Mouse (Mus musculus): Measurements from ENCODE around the gene Zan. TPM values are rescaled to one million over a fixed set of nuclear protein-coding genes. Genes with fewer than 3 reads are reported as not detected.

Zan gene
- total and polyA plus RNA-seq, 3 experiments = 0.04 to 0.10 TPM; not detected in 1

DNA sequence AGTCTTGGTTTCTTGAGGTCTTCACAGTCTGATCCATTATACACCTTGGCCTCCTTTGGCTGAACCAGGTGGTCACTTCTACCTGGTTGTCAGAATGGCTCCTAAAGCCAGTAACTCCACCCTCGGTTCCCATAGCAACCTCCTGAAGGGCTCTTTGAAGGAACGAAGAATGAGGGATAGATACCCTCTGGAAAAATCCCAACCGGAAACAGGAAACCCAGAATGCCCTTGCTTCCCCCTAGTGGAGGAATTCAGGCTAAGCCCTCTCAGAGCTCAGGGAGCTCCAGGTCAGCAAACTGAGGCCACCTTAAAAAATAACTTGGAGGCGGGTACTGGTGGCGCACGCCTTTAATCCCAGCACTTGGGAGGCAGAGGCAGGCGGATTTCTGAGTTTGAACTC is 100.7 kb downstream of the Zan start:
- in situ Hi-C loops (cut with MboI; ENCODE audit: low pct_ligation_motif_present, low pct_unique_long_range_greater_than_20kb, low sequenced_read_pairs) = no loop called here
- no peak for DNase-seq (ENCODE audit: extremely low read depth)

DNA sequence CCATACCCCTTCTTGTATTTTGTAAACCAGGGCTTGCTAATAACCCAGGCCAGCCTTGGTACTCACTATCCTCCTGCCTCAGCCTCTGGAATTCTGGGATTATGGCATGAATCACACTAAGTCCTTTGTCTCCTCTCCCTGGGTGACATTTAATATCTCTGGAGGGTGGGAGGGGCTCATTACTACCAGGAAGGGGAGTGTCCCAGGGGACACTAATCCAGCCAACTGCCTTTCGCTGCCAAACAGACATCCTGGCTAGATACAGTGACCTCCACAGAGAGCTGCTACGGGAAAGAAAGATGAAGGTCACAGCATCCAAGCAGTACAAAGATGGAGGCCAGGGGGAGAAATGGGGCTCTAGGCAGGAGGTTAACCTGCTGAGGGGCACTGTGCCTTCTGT is 101.2 kb downstream of the Zan start:
- DNase-seq (ENCODE audit: extremely low read depth) = no peak
- dilution Hi-C loops (cut with MboI; ENCODE audit: extremely low pct_ligation_motif_present, extremely low pct_unique_long_range_greater_than_20kb, low sequenced_read_pairs) = no loop called here
- TF ChIP-seq TBP (conservative IDR thresholded peaks at IDR 0.05; ENCODE audit: low read depth, low read length) (no peak), MAZ (IDR thresholded peaks at IDR 0.05; ENCODE audit: low read depth, low read length) (no peak), MAX (IDR thresholded peaks at IDR 0.05; ENCODE audit: low read length) (no peak), MAFK (IDR thresholded peaks at IDR 0.05; ENCODE audit: insufficient replicate concordance, low read length) (no peak), KAT2A (IDR thresholded peaks at IDR 0.05; ENCODE audit: insufficient replicate concordance, low read length) (no peak), BHLHE40 (IDR thresholded peaks at IDR 0.05; ENCODE audit: low read depth, low read length) (no peak), E2F4 (IDR thresholded peaks at IDR 0.05; ENCODE audit: insufficient replicate concordance, low read depth, low read length) (no peak), CHD2 (IDR thresholded peaks at IDR 0.05; ENCODE audit: low read length) (no peak)
- Histone ChIP-seq H3K27me3 (replicated peaks) (peaks cover 69% of the 10 kb centered on the region), H3K9ac (ENCODE audit: insufficient read depth, low read depth) (no peak overlapping the region), H3K36me3 (replicated peaks in 1 of 2; ENCODE audit: control insufficient read depth in 1 of 2, insufficient read depth in 1 of 2, low read length in 1 of 2) (no peaks in the 10 kb centered on the region), H3K4me1 (ENCODE audit: control insufficient read depth in 1 of 2, insufficient read depth in 2 of 2) (peaks cover 0 to 4% of the 10 kb centered on the region in 2 experiments; a peak in 2 of 4 replicates), H3K79me2 (replicated peaks; ENCODE audit: control insufficient read depth, extremely low read depth, insufficient read depth, poor library complexity, severe bottlenecking) (no peaks in the 10 kb centered on the region), H3K4me3 (replicated peaks in 1 of 3; ENCODE audit: low read depth in 2 of 3, low read length in 2 of 3, poor library complexity in 1 of 3) (no peak overlapping the region), H3K27ac (ENCODE audit: insufficient read depth, low read depth) (no peak overlapping the region), H3K9me3 (replicated peaks; ENCODE audit: low read length) (no peaks in the 10 kb centered on the region), H3K4me2 (ENCODE audit: insufficient read depth, low read depth, poor library complexity, severe bottlenecking) (no peak overlapping the region)
- in situ Hi-C loops (cut with MboI; ENCODE audit: low pct_ligation_motif_present, low pct_unique_long_range_greater_than_20kb, low sequenced_read_pairs) = no loop called here

More for the DNA sequence above, 100.7 kb downstream of the Zan start:
- Histone ChIP-seq H3K79me2 (replicated peaks; ENCODE audit: control insufficient read depth, extremely low read depth, insufficient read depth, poor library complexity, severe bottlenecking) (no peaks in the 10 kb centered on the region), H3K4me3 (replicated peaks in 1 of 3; ENCODE audit: low read depth in 2 of 3, low read length in 2 of 3, poor library complexity in 1 of 3) (no peak overlapping the region), H3K27me3 (replicated peaks) (peaks cover 64% of the 10 kb centered on the region), H3K4me1 (ENCODE audit: control insufficient read depth in 1 of 2, insufficient read depth in 2 of 2) (peaks cover 0 to 7% of the 10 kb centered on the region in 2 experiments; a peak in 2 of 4 replicates), H3K9me3 (replicated peaks; ENCODE audit: low read length) (no peaks in the 10 kb centered on the region), H3K4me2 (ENCODE audit: insufficient read depth, low read depth, poor library complexity, severe bottlenecking) (no peak overlapping the region), H3K36me3 (replicated peaks in 1 of 2; ENCODE audit: control insufficient read depth in 1 of 2, insufficient read depth in 1 of 2, low read length in 1 of 2) (no peaks in the 10 kb centered on the region), H3K27ac (ENCODE audit: insufficient read depth, low read depth) (no peak overlapping the region), H3K9ac (ENCODE audit: insufficient read depth, low read depth) (no peak overlapping the region)
- 0 out of 4 replicates have a peak, but pooled peaks of 1 of the 2 experiments have one; percentile 14 for TF ChIP-seq CTCF (conservative IDR thresholded peaks at IDR 0.05 in 1 of 2, IDR thresholded peaks at IDR 0.05 in 1 of 2; ENCODE audit: low read depth in 2 of 2, low read length in 2 of 2)
- no peak for TF ChIP-seq KAT2A (IDR thresholded peaks at IDR 0.05; ENCODE audit: insufficient replicate concordance, low read length)
- dilution Hi-C loops (cut with MboI; ENCODE audit: extremely low pct_ligation_motif_present, extremely low pct_unique_long_range_greater_than_20kb, low sequenced_read_pairs) = no loop called here

DNA sequence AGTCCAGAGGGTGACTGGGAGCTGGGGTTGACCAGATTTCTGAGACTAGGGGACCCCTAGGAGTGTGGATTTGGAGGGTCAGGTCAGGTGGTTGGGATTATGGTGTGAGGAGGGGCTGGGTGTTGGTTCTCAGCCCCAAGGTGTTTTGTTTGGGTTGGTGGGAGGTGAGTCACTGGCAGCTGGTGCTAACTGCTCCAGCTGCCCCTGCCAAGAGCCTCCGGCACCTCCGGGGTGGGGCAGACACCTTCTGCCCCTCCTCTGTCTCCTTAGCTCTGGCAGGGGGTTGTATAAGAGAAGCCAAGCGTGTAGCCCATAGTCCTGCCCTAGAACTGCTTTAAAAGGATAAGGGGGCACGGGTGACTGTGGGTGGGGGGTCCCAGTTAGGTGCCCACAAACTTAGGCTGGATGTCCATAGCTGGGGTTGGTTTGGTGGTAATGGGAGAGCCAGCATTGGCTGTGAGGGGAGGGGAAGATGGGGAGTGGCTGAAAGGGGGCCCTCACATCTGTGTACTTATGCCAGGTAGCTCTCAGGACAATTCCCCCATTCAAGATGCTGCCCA is 102.3 kb downstream of the Zan start:
- Histone ChIP-seq H3K4me3 (replicated peaks in 1 of 3; ENCODE audit: low read depth in 2 of 3, low read length in 2 of 3, poor library complexity in 1 of 3) (no peak overlapping the region), H3K27ac (ENCODE audit: insufficient read depth, low read depth) (no peak overlapping the region), H3K9ac (ENCODE audit: insufficient read depth, low read depth) (no peak overlapping the region), H3K4me1 (ENCODE audit: control insufficient read depth in 1 of 2, insufficient read depth in 2 of 2) (peaks cover 0 to 3% of the 10 kb centered on the region in 2 experiments; a peak in 1 of 4 replicates), H3K79me2 (replicated peaks; ENCODE audit: control insufficient read depth, extremely low read depth, insufficient read depth, poor library complexity, severe bottlenecking) (no peaks in the 10 kb centered on the region), H3K9me3 (replicated peaks; ENCODE audit: low read length) (peaks cover under 1% of the 10 kb centered on the region), H3K27me3 (replicated peaks) (peaks cover 76% of the 10 kb centered on the region), H3K4me2 (ENCODE audit: insufficient read depth, low read depth, poor library complexity, severe bottlenecking) (no peak overlapping the region), H3K36me3 (replicated peaks in 1 of 2; ENCODE audit: control insufficient read depth in 1 of 2, insufficient read depth in 1 of 2, low read length in 1 of 2) (no peaks in the 10 kb centered on the region)
- in situ Hi-C loops (cut with MboI; ENCODE audit: low pct_ligation_motif_present, low pct_unique_long_range_greater_than_20kb, low sequenced_read_pairs) = no loop called here
- dilution Hi-C loops (cut with MboI; ENCODE audit: extremely low pct_ligation_motif_present, extremely low pct_unique_long_range_greater_than_20kb, low sequenced_read_pairs) = no loop called here
- no peak for TF ChIP-seq CTCF (conservative IDR thresholded peaks at IDR 0.05 in 1 of 2, IDR thresholded peaks at IDR 0.05 in 1 of 2; ENCODE audit: low read depth in 2 of 2, low read length in 2 of 2)
- TF ChIP-seq ELF1 (IDR thresholded peaks at IDR 0.05; ENCODE audit: low read depth, low read length) = no peak
- no peak for TF ChIP-seq UBTF (IDR thresholded peaks at IDR 0.05; ENCODE audit: low read depth, low read length)
- no peak for TF ChIP-seq ZMIZ1 (IDR thresholded peaks at IDR 0.05; ENCODE audit: low read depth, low read length)
- TF ChIP-seq JUN (IDR thresholded peaks at IDR 0.05; ENCODE audit: insufficient read depth, low read depth, low read length) = no peak
- TF ChIP-seq RCOR1 (conservative IDR thresholded peaks at IDR 0.05; ENCODE audit: low read depth, low read length) = no peak
- DNase-seq (ENCODE audit: extremely low read depth) = no peak

Data from CH12.LX (cell line).